Comparison of ENCODE assay signal across 13 mouse cellular contexts in the genomic region with DNA sequence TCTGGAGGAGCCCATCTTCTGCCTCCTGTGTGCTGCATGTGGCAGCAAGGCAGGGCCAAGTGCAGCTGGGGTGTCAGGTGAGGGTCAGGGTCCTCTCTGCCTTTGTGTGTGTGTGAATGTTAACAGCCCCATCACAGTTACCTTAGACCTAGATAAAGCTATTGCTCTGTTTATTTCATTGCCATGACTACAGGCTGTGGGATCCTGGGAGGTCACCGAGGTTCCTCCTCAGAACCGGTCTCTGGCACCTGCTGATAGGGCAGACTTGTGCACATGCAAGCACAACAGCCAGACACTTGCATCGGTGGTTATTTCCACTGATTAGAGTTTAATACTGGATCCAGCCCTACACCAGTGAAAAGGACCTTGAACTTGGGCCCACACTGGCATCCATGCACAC.
"Had no signal": no experiment of that assay in that cellular context is flagged by ENCODE, and none has a peak within 500 bp of the region (broad histone marks: within the 10 kb centered on the region; RNA-seq: fewer than 3 reads in every experiment).

No protein-coding gene starts in this region.

- DNase-seq: left cerebral cortex, postnatal 4 days; lung, adult 2 months; thymus, adult 18-20 months; thymus, postnatal 14 days had no signal

- H3K36me3 ChIP-seq: limb, embryonic 13.5 days; midbrain, embryonic 15.5 days; neural tube, embryonic 12.5 days had no signal

- H3K4me3 ChIP-seq: limb, embryonic 13.5 days; megakaryocyte, embryonic 14.5 days; midbrain, embryonic 15.5 days; neural tube, embryonic 12.5 days had no signal

- H3K27me3 ChIP-seq: megakaryocyte, embryonic 14.5 days; neural tube, embryonic 12.5 days had no signal

- H3K27ac ChIP-seq: hindbrain, embryonic 14.5 days; limb, embryonic 13.5 days; liver, embryonic 14.5 days; macrophage; midbrain, embryonic 15.5 days; neural tube, embryonic 12.5 days had no signal

- ATAC-seq: lung, postnatal 0 days; midbrain, embryonic 15.5 days had no signal

- H3K9ac ChIP-seq: hindbrain, embryonic 14.5 days; limb, embryonic 13.5 days; liver, embryonic 14.5 days; midbrain, embryonic 15.5 days; neural tube, embryonic 12.5 days had no signal

- H3K4me2 ChIP-seq: hindbrain, embryonic 14.5 days; limb, embryonic 13.5 days; midbrain, embryonic 11.5 days; midbrain, embryonic 15.5 days; neural tube, embryonic 12.5 days had no signal

- H3K9me3 ChIP-seq: limb, embryonic 13.5 days; midbrain, embryonic 15.5 days; neural tube, embryonic 12.5 days had no signal
